Mouse (Mus musculus) E14TG2a.4 (cell line): Measurements from ENCODE around the gene Kif13a.

ENCODE experiments used
- CTCF ChIP-seq: conservative IDR thresholded peaks from 2 replicates; pipeline ENCODE4 v1.5.1; 2014; ENCODE audit warnings: low read length
- NANOG ChIP-seq: IDR thresholded peaks from 2 replicates; pipeline ENCODE4 v1.6.1; 2014; ENCODE audit warnings: borderline replicate concordance, low read length, mixed read lengths
- POU5F1 ChIP-seq: IDR thresholded peaks from 2 replicates; pipeline ENCODE4 v1.6.1; 2014; ENCODE audit warnings: low read length, borderline replicate concordance

DNA sequence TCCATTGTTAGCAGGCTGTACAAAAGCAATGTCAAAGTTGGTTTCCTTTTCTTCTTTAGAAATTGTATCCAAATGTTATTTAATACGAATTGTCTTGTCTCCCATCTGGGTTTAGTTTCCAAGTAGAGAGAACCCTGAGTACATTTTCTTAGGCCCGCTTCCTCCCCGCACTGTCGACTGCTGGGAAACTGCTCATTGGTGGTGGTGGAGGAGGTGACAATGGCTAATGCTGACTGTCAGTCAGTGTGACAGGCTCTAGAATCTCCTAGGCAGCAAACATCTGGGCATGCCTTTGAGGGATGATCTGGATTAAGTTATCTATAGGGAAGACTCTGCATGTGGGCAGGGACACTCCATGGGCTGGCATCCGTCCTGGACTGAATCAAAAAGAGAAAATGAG lies 96.1 kb downstream of the Kif13a start:
- TF ChIP-seq CTCF, result no peak
- no peak for TF ChIP-seq POU5F1
- TF ChIP-seq NANOG, result no peak
